Mouse (Mus musculus) erythroblast, adult 5-6 weeks (primary cell): ENCODE results near the gene Gm5868. TPM values are rescaled to one million over a fixed set of nuclear protein-coding genes. Genes with fewer than 3 reads are reported as not detected.

ENCODE experiments used
- ATAC-seq: replicated peaks from 2 replicates; pipeline ENCODE4 v1.8.0; 2016; ENCODE audit warnings: moderate number of reproducible peaks, mild to moderate bottlenecking, moderate TSS enrichment, inconsistent platforms; ENCODE audit not compliant: poor library complexity, low FRiP score, severe bottlenecking
- total RNA-seq, 2 experiments: library from RNA; stranded (forward) in 1 of 2; stranded (reverse) in 1 of 2; fragments of 150-400 nt in 1 of 2; fragments of 200-764, 138-1000 nt in 1 of 2; gene quantifications; 2 replicates each; pipeline versions ENCODE4 v1.2.3 to v1.2.4; 2015 to 2017; ENCODE audit warnings: low replicate concordance in 2 of 2

Gm5868 gene
- total RNA-seq, 2 experiments from 2014 or later, result not detected

DNA sequence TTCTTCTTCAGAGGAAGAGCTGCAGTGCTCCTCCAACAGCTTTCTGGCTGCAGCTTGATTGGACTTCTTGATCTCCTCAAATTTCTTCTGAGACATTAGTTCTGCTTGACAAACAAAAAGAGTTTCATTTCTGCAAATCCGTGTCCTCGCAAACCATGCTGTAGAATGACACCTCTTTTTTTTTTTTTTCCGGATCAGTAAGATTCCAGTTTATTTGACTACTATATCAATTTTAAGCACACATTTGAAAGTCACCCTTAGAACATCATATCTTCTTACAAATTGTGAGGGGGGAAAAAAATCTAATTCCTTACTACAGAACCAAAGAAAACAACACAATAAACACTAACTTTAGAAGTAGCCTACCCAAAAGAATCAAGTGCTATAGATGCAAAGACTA lies 31.1 kb downstream of the Gm5868 start:
- no peak for ATAC-seq

DNA sequence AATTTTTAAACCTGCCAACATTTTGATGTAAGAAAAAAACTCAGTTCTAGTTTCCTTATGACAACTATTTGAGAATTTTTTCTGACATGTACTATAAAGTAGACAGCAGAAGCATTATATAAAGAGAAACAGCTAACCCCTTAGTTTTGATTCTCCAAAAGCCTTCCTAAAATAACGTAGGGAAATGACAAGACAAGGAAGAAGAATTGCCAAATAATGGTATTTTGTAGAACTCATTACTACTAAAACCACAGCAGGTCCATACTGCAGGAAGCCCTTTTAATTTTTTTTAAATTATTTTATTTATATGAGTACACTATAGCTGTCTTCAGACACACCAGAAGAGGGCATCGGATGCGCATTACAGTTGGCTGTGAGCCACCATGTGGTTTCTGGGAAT lies 36.1 kb downstream of the Gm5868 start:
- ATAC-seq, result no peak

Other genes with a start within 250 kb of the Gm5868 start
- gene Corin, start 83.1 kb downstream of the Gm5868 start, total RNA-seq (2015; ENCODE audit: low replicate concordance), result not detected in 2 replicates
- gene Corin, start 83.1 kb downstream of the Gm5868 start, total RNA-seq (2017; ENCODE audit: low replicate concordance), result not detected in 2 replicates
- gene Nfxl1, start 27.9 kb downstream of the Gm5868 start, total RNA-seq (2015; ENCODE audit: low replicate concordance), result 5.8 and 15.0 TPM in 2 replicates
- 10.1 and 11.8 TPM in 2 replicates for gene Nfxl1, start 27.9 kb downstream of the Gm5868 start, total RNA-seq (2017; ENCODE audit: low replicate concordance)
- not detected in 2 replicates for gene Zar1, start 6.3 kb downstream of the Gm5868 start, total RNA-seq (2015; ENCODE audit: low replicate concordance)
- not detected in 2 replicates for gene Zar1, start 6.3 kb downstream of the Gm5868 start, total RNA-seq (2017; ENCODE audit: low replicate concordance)
- gene Cnga1, start 56.7 kb upstream of the Gm5868 start, total RNA-seq (2015; ENCODE audit: low replicate concordance), result not detected in 2 replicates
- gene Cnga1, start 56.7 kb upstream of the Gm5868 start, total RNA-seq (2017; ENCODE audit: low replicate concordance), result 0.70 and 0.77 TPM in 2 replicates
- gene Nipal1, start 60.2 kb upstream of the Gm5868 start, total RNA-seq (2015; ENCODE audit: low replicate concordance), result not detected in 2 replicates
- gene Nipal1, start 60.2 kb upstream of the Gm5868 start, total RNA-seq (2017; ENCODE audit: low replicate concordance), result not detected in 2 replicates
- gene Txk, start 165.2 kb upstream of the Gm5868 start, total RNA-seq (2015; ENCODE audit: low replicate concordance), result 0.63 TPM in 1 of 2 replicates, not detected in the other
- gene Txk, start 165.2 kb upstream of the Gm5868 start, total RNA-seq (2017; ENCODE audit: low replicate concordance), result 0.68 and 1.4 TPM in 2 replicates